Mouse (Mus musculus) spleen, adult 2 months (tissue): ENCODE results near the gene Tmem40.

Experiments
- CTCF ChIP-seq: fragments of 200-500 bp; IDR thresholded peaks from 2 replicates; pipeline ENCODE4 v1.5.1; 2011; ENCODE audit warnings: mild to moderate bottlenecking, inconsistent platforms; ENCODE audit not compliant: insufficient read depth, insufficient read length, insufficient replicate concordance; ENCODE audit errors: extremely low read depth
- POLR2A ChIP-seq: fragments of 200-500 bp; IDR thresholded peaks from 2 replicates; pipeline ENCODE4 v1.6.1; 2011; ENCODE audit warnings: low read depth, low read length, inconsistent platforms

- TF ChIP-seq CTCF (no peak), POLR2A (no peak)
These were observed 64.3 kb downstream of the Tmem40 start for GRCm38 (mm10) chr6:115697739-115698558.
